Mouse (Mus musculus) stomach, postnatal 0 days (tissue): ENCODE data around the gene Nudt1. TPM values are rescaled to one million over a fixed set of nuclear protein-coding genes. Genes with fewer than 3 reads are reported as not detected.
"Not testable (repeated sequence)": the region's sequence is repeated elsewhere in the genome, so short reads cannot be mapped to it uniquely, and the experiment has no call there.

ENCODE experiments used
- ATAC-seq: fragments of 200-750 bp; cut with Nextera tagmentation; 2 replicates; pipeline ENCODE4 v1.8.0; 2017; ENCODE audit not compliant: low FRiP score, low TSS enrichment
- DNase-seq: peaks from one replicate; pipeline ENCODE4 v3.0.0-alpha.2; 2016; ENCODE audit warnings: low spot score
- H3K27ac ChIP-seq: fragments of 300-500 bp; sonication (generic); replicated peaks from 2 replicates; pipeline ENCODE4 v1.5.1; 2014; ENCODE audit warnings: mild to moderate bottlenecking, control low read depth
- H3K27me3 ChIP-seq: fragments of 300-500 bp; sonication (generic); 2 replicates; pipeline ENCODE4 v1.6.1; 2014; ENCODE audit warnings: low read length; ENCODE audit not compliant: control insufficient read depth, insufficient read depth
- H3K36me3 ChIP-seq: fragments of 300-500 bp; sonication (generic); 2 replicates; pipeline ENCODE4 v1.6.1; 2014; ENCODE audit warnings: low read length, mixed read lengths; ENCODE audit not compliant: control insufficient read depth, insufficient read depth
- H3K4me1 ChIP-seq: fragments of 300-500 bp; sonication (generic); replicated peaks from 2 replicates; pipeline ENCODE4 v1.6.1; 2014; ENCODE audit warnings: antibody characterized with exemption; ENCODE audit not compliant: control insufficient read depth, insufficient read depth
- H3K4me2 ChIP-seq: fragments of 300-500 bp; sonication (generic); replicated peaks from 2 replicates; pipeline ENCODE4 v1.6.1; 2014; ENCODE audit warnings: low read depth, mild to moderate bottlenecking, control low read depth, moderate library complexity
- H3K4me3 ChIP-seq: fragments of 300-500 bp; sonication (generic); 2 replicates; pipeline ENCODE4 v1.5.1; 2014; ENCODE audit warnings: low read depth, low read length, control low read depth
- H3K9ac ChIP-seq: fragments of 300-500 bp; sonication (generic); 2 replicates; pipeline ENCODE4 v1.6.1; 2014; ENCODE audit warnings: mild to moderate bottlenecking, low read length, control low read depth, mixed read lengths
- H3K9me3 ChIP-seq: fragments of 300-500 bp; sonication (generic); 2 replicates; pipeline ENCODE4 v1.6.1; 2016; ENCODE audit warnings: low read length; ENCODE audit not compliant: control insufficient read depth
- CTCF ChIP-seq: IDR thresholded peaks from 2 replicates; pipeline ENCODE4 v1.5.1; 2016; ENCODE audit warnings: antibody characterized with exemption, low read depth, mild to moderate bottlenecking, moderate library complexity
- EP300 ChIP-seq: optimal IDR thresholded peaks from 2 replicates; pipeline ENCODE3; 2016; ENCODE audit warnings: antibody characterized with exemption
- WGBS: fragments of 180-500 bp; shearing (Covaris S2); extraction: QIAGEN DNeasy Blood & Tissue Kit; methylation state at CpG from one replicate; pipeline ENCODE4 v1.1.7; 2014; 5-methylcytosine and 5-hydroxymethylcytosine counted together
- polyA plus RNA-seq: library from polyadenylated mRNA; unstranded; fragments of >200 nt; fragmentation: Nextera tagmentation; extraction: Ambion mirVana; gene quantifications from 2 replicates; pipeline ENCODE4 v1.2.1, GENCODE M21; 2015

The Nudt1 gene
- polyA plus RNA-seq, 1 experiment from 2014 or later, result 25.3 TPM

- no peak overlapping the region for H3K4me3 ChIP-seq
- H3K27me3 ChIP-seq, result no peaks in the 10 kb centered on the region
- no peaks in the 10 kb centered on the region for H3K9me3 ChIP-seq
- no peaks in the 10 kb centered on the region for H3K4me1 ChIP-seq
- TF ChIP-seq EP300 (no peak), CTCF (no peak)
- no peak overlapping the region for H3K27ac ChIP-seq
- H3K4me2 ChIP-seq, result no peak overlapping the region
- DNase-seq (no peak), ATAC-seq (no peak)
- 90% methylated on average over 3 of the region's 3 CpGs for WGBS
- peaks cover 9% of the 10 kb centered on the region for H3K36me3 ChIP-seq
- H3K9ac ChIP-seq, result no peak overlapping the region
These were observed 36.0 kb downstream of the Nudt1 start for GRCm38 (mm10) chr5:140357466-140357865.

GRCm38 (mm10) chr5:140359930-140360674 is 38.6 kb downstream of the Nudt1 start:
- Histone ChIP-seq H3K4me1 (no peaks in the 10 kb centered on the region), H3K27ac (no peak overlapping the region), H3K4me2 (no peak overlapping the region), H3K9ac (no peak overlapping the region), H3K27me3 (no peaks in the 10 kb centered on the region), H3K9me3 (no peaks in the 10 kb centered on the region), H3K36me3 (peaks cover 2% of the 10 kb centered on the region; the same call in 1 of the 2 replicates), H3K4me3 (no peak overlapping the region)
- WGBS, result 74% methylated on average over 14 of the region's 14 CpGs
- TF ChIP-seq EP300 (no peak), CTCF (no peak)
- DNase-seq (no peak), ATAC-seq (no peak; the same call in 1 of the 2 replicates)

DNA sequence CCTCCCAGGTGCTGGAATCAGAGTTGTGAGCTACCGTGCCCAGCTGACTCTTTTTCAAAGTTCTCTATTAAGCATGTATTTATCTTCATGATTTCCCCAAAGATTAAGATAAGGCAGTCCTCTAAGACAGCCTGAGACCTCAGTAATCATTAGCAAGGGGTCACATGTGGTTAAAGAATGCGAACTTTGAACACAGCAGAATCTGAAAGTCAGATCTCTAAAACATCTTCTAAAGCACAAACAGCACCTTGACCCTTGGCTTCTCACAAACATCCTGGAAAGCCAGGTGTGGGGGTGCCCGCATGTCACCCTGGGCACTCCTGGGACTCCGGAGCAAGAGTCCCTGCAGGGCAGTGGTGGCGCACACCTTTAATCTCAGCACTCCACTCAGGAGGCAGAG is 43.0 kb downstream of the Nudt1 start:
- Histone ChIP-seq H3K4me2 (no peak overlapping the region), H3K36me3 (no peaks in the 10 kb centered on the region), H3K4me3 (no peak overlapping the region), H3K27ac (no peak overlapping the region), H3K9ac (no peak overlapping the region), H3K9me3 (no peaks in the 10 kb centered on the region), H3K4me1 (no peaks in the 10 kb centered on the region), H3K27me3 (no peaks in the 10 kb centered on the region)
- 69% methylated on average over 5 of the region's 5 CpGs for WGBS
- DNase-seq (no peak), ATAC-seq (no peak)
- TF ChIP-seq CTCF (no peak), EP300 (no peak)

DNA sequence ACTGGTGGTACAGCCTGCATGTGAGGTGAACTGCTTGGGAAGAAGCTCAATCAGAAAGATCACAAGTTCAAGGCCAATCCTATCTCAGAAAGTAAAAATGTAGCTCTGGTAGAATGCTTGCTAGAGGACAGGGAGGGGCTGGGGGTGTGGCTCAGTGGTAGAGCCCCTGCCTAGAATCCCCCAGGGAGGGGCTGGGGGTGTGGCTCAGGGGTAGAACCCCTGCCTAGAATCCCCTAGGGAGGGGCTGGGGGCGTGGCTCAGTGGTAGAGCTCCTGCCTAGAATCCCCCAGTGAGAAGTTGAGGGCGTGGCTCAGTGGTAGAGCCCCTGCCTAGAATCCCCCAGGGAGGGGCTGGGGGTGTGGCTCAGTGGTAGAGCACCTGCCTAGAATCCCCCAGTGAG is 46.7 kb downstream of the Nudt1 start:
- not testable (repeated sequence) for H3K27me3 ChIP-seq, H3K36me3 ChIP-seq, H3K4me1 ChIP-seq, H3K9ac ChIP-seq, H3K4me2 ChIP-seq, ATAC-seq, DNase-seq, H3K9me3 ChIP-seq, H3K27ac ChIP-seq, H3K4me3 ChIP-seq
- 94% methylated on average over 2 of the region's 2 CpGs for WGBS

DNA sequence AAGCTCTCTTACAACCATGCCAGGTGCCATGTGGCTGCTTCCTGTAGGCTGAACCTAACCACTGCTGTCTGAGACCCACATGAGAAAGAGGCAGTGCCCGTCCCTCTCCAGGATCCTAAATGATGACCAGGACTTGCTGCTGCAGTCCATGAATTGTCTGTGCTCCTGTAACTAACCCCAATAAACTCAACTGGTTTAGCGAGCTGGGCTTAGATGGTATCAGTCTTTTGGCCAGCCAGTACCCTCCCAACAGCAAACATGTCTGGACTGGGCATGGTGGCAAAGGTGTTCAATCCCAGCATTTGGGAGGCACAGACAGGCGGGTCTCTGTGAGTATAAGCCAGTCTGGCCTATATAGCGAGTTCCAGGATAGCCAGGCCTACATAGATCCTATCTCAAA is 47.5 kb downstream of the Nudt1 start:
- H3K27ac ChIP-seq, result no peak overlapping the region
- no peaks in the 10 kb centered on the region for H3K9me3 ChIP-seq
- no peaks in the 10 kb centered on the region for H3K36me3 ChIP-seq
- DNase-seq (no peak), ATAC-seq (no peak)
- H3K4me1 ChIP-seq, result no peaks in the 10 kb centered on the region
- no peak overlapping the region for H3K4me3 ChIP-seq
- no peaks in the 10 kb centered on the region for H3K27me3 ChIP-seq
- H3K4me2 ChIP-seq, result no peak overlapping the region
- 80% methylated on average over 4 of the region's 4 CpGs for WGBS
- TF ChIP-seq EP300 (no peak), CTCF (no peak)
- H3K9ac ChIP-seq, result no peak overlapping the region

DNA sequence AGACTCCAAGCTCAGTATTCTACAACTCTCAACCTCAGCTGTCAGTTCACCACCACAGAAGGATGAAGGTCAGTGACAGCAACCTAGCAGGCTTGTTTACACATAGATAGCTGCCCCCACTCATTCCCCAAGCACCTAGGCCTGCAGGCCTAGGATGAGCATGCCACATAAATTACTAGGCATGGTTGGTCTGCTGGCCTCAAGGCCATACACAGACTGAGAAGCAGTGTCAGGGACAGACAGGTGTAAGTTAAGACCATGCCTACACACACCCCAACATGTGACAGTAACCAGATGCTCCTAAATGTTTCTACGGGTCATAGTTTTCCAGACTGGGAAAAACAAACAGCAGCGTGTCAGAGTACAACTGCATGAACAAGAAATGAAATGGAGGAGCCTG is 48.0 kb downstream of the Nudt1 start:
- Histone ChIP-seq H3K36me3 (no peaks in the 10 kb centered on the region), H3K9ac (no peak overlapping the region), H3K27ac (no peak overlapping the region), H3K4me2 (no peak overlapping the region), H3K9me3 (no peaks in the 10 kb centered on the region), H3K4me1 (no peaks in the 10 kb centered on the region), H3K4me3 (no peak overlapping the region), H3K27me3 (no peaks in the 10 kb centered on the region)
- WGBS, result 70% methylated on average over 2 of the region's 2 CpGs
- DNase-seq, result no peak
- no peak for TF ChIP-seq EP300
- no peak for TF ChIP-seq CTCF
- ATAC-seq, result no peak
